Mouse (Mus musculus) neutrophil, adult 5-6 weeks (primary cell): Measurements from ENCODE around the gene Cngb1. TPM values are rescaled to one million over a fixed set of nuclear protein-coding genes. Genes with fewer than 3 reads are reported as not detected.

Source experiments
- ATAC-seq: fragments of 151-379, 151-347 bp; 2 replicates; pipeline ENCODE4 v1.8.0; 2017; ENCODE audit warnings: mild to moderate bottlenecking, moderate TSS enrichment; ENCODE audit not compliant: insufficient number of reproducible peaks, poor library complexity, low FRiP score, severe bottlenecking; ENCODE audit errors: extremely low read depth
- total RNA-seq: library from RNA; stranded (forward); fragments of 200-1000 nt; gene quantifications from 2 replicates; pipeline ENCODE4 v1.2.3, GENCODE M21; 2017

The Cngb1 gene
- 0.12 TPM in 1 of 2 replicates, not detected in the other for total RNA-seq

GRCm38 (mm10) chr8:95306431-95306830 lies at the start of gene Cngb1:
Gene Cngb1, minus strand, starts transcription at chr8:95306585.
- no peak for ATAC-seq

GRCm38 (mm10) chr8:95354606-95355005 lies 48.2 kb upstream of the Cngb1 start:
- no peak for ATAC-seq

GRCm38 (mm10) chr8:95352871-95353866 lies 46.8 kb upstream of the Cngb1 start:
- no peak for ATAC-seq

- ATAC-seq: no peak
These were observed 45.9 kb upstream of the Cngb1 start, which contains the start of gene Mmp15 for GRCm38 (mm10) chr8:95352151-95352870. Gene Mmp15, plus strand, starts transcription at chr8:95352268.

- ATAC-seq: no peak
These were observed 45.1 kb upstream of the Cngb1 start for GRCm38 (mm10) chr8:95351461-95351860.

- 0 out of 2 replicates have a peak, but pooled peaks have one; percentile 14 for ATAC-seq
These were observed 42.6 kb upstream of the Cngb1 start for GRCm38 (mm10) chr8:95348811-95349630.

GRCm38 (mm10) chr8:95348356-95348755 lies 42.0 kb upstream of the Cngb1 start:
- ATAC-seq: no peak

GRCm38 (mm10) chr8:95346643-95347545 lies 40.5 kb upstream of the Cngb1 start:
- peak; percentile 37; the same call in 1 of the 2 replicates for ATAC-seq

- no peak for ATAC-seq
These were observed 38.3 kb upstream of the Cngb1 start for GRCm38 (mm10) chr8:95344668-95345067.

GRCm38 (mm10) chr8:95341721-95342120 lies 35.3 kb upstream of the Cngb1 start:
- ATAC-seq: no peak

- ATAC-seq: no peak
These were observed 30.0 kb upstream of the Cngb1 start for GRCm38 (mm10) chr8:95336363-95336762.

GRCm38 (mm10) chr8:95335706-95336105 lies 29.3 kb upstream of the Cngb1 start:
- ATAC-seq: peak; percentile 36; the same call in 1 of the 2 replicates

GRCm38 (mm10) chr8:95332437-95333199 lies 26.2 kb upstream of the Cngb1 start:
- ATAC-seq: no peak

- ATAC-seq: peak; percentile 82
These were observed 25.5 kb upstream of the Cngb1 start, which contains the start of the genes Zfp319 and Usb1 for GRCm38 (mm10) chr8:95331720-95332436. Gene Zfp319, minus strand, starts transcription at chr8:95331950. Gene Usb1, plus strand, starts transcription at chr8:95332284.

GRCm38 (mm10) chr8:95331156-95331719 lies 24.9 kb upstream of the Cngb1 start:
- ATAC-seq: peak; percentile 21; the same call in 1 of the 2 replicates

- no peak for ATAC-seq
These were observed 24.0 kb upstream of the Cngb1 start for GRCm38 (mm10) chr8:95330367-95330766.
